Mouse (Mus musculus): ENCODE measurements around the gene Gm8362. TPM values are rescaled to one million over a fixed set of nuclear protein-coding genes. Genes with fewer than 3 reads are reported as not detected.

The Gm8362 gene
- polyA plus RNA-seq (2014; fragmentation: Illumina TruSeq; extraction: RNeasy Lipid Tissue Mini Kit (QIAGEN cat#74804); ENCODE audit: low read depth, low replicate concordance): not detected

GRCm38 (mm10) chr14:6774311-6774710 lies at the start of gene Gm8362:
Gm8362 (minus strand) TSS chr14:6774411.

DNA sequence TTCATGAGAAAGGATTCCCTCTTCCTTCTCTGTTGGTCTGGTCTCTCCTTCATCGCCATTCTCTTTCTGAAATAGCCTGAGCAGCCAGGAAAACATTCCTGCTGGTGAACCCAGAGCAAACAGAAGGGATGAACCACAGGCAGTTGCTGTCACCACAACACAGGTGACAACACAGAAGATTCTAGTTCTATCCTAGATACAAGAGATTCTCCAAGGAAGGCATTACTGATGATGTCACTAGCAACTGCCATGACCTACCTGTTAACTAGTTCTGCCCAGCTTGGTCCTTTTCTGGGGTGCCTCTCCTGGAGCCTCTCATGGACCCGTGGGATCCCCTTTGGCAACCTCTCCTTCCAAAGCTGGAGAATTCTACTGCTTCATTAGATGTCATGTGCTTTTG lies 32.0 kb downstream of the Gm8362 start, which contains the start of gene Gm3636:
Gene Gm3636, minus strand, starts transcription at position 101 of the 400 bp plus-strand sequence.

DNA sequence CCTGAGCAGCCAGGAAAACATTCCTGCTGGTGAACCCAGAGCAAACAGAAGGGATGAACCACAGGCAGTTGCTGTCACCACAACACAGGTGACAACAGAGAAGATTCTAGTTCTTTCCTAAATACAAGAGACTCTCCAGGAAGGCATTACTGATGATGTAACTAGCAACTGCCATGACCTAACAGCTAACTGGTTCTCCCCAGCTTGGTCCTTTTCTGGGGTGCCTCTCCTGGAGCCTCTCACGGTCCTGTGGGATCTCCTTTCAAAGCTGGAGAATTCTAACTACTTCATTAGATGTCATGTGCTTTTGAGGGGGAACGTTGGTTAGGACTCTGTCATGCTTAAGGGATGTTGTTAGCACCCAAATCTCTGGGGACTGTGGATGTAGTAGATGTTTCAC lies 54.1 kb downstream of the Gm8362 start, which contains the start of gene Gm8050:
Gene Gm8050, minus strand, starts transcription at position 101 of the 400 bp plus-strand sequence.

Other genes with a start within 250 kb of the Gm8362 start
- gene Gm8356, start 237.1 kb downstream of the Gm8362 start, polyA plus RNA-seq (2014; fragmentation: Illumina TruSeq; extraction: RNeasy Lipid Tissue Mini Kit (QIAGEN cat#74804); ENCODE audit: low read depth, low replicate concordance): not detected
- gene Gm3629, start 183.8 kb downstream of the Gm8362 start, polyA plus RNA-seq (2014; fragmentation: Illumina TruSeq; extraction: RNeasy Lipid Tissue Mini Kit (QIAGEN cat#74804); ENCODE audit: low read depth, low replicate concordance): not detected
- gene Gm3460, start 152.0 kb downstream of the Gm8362 start, polyA plus RNA-seq (2014; fragmentation: Illumina TruSeq; extraction: RNeasy Lipid Tissue Mini Kit (QIAGEN cat#74804); ENCODE audit: low read depth, low replicate concordance): not detected
- gene Gm10251, start 90.2 kb downstream of the Gm8362 start, polyA plus RNA-seq (2014; fragmentation: Illumina TruSeq; extraction: RNeasy Lipid Tissue Mini Kit (QIAGEN cat#74804); ENCODE audit: low read depth, low replicate concordance): not detected
- not detected for gene Gm8050, start 54.2 kb downstream of the Gm8362 start, polyA plus RNA-seq (2014; fragmentation: Illumina TruSeq; extraction: RNeasy Lipid Tissue Mini Kit (QIAGEN cat#74804); ENCODE audit: low read depth, low replicate concordance)
- 1.7 TPM for gene Gm3636, start 32.1 kb downstream of the Gm8362 start, polyA plus RNA-seq (2014; fragmentation: Illumina TruSeq; extraction: RNeasy Lipid Tissue Mini Kit (QIAGEN cat#74804); ENCODE audit: low read depth, low replicate concordance)
- gene Gm3642, start 65.9 kb upstream of the Gm8362 start, polyA plus RNA-seq (2014; fragmentation: Illumina TruSeq; extraction: RNeasy Lipid Tissue Mini Kit (QIAGEN cat#74804); ENCODE audit: low read depth, low replicate concordance): not detected
- gene Gm3667, start 115.6 kb upstream of the Gm8362 start, polyA plus RNA-seq (2014; fragmentation: Illumina TruSeq; extraction: RNeasy Lipid Tissue Mini Kit (QIAGEN cat#74804); ENCODE audit: low read depth, low replicate concordance): 0.34 TPM
- not detected for gene Gm6356, start 199.4 kb upstream of the Gm8362 start, polyA plus RNA-seq (2014; fragmentation: Illumina TruSeq; extraction: RNeasy Lipid Tissue Mini Kit (QIAGEN cat#74804); ENCODE audit: low read depth, low replicate concordance)